Mouse (Mus musculus) midbrain, embryonic 12.5 days (tissue): ENCODE measurements around the gene Cdyl2. TPM values are rescaled to one million over a fixed set of nuclear protein-coding genes. Genes with fewer than 3 reads are reported as not detected.

ENCODE experiments used
- ATAC-seq: fragments of 200-750 bp; cut with Nextera tagmentation; 2 replicates; pipeline ENCODE4 v1.8.0; 2017; ENCODE audit warnings: low read depth, moderate TSS enrichment, moderate library complexity; ENCODE audit not compliant: low FRiP score
- H3K27ac ChIP-seq: fragments of 300-500 bp; sonication (generic); replicated peaks from 2 replicates; pipeline ENCODE4 v1.5.1; 2016; ENCODE audit warnings: mild to moderate bottlenecking
- H3K27me3 ChIP-seq: fragments of 300-500 bp; sonication (generic); 2 replicates; pipeline ENCODE4 v1.6.1; 2016; ENCODE audit warnings: mild to moderate bottlenecking
- H3K36me3 ChIP-seq: fragments of 300-500 bp; sonication (generic); 2 replicates; pipeline ENCODE4 v1.6.1; 2016
- H3K4me1 ChIP-seq: fragments of 300-500 bp; sonication (generic); 2 replicates; pipeline ENCODE4 v1.6.1; 2016
- H3K4me2 ChIP-seq: fragments of 300-500 bp; sonication (generic); replicated peaks from 2 replicates; pipeline ENCODE4 v1.6.1; 2016; ENCODE audit warnings: mild to moderate bottlenecking, moderate library complexity
- H3K4me3 ChIP-seq: fragments of 300-500 bp; sonication (generic); 2 replicates; pipeline ENCODE4 v1.5.1; 2016; ENCODE audit warnings: mild to moderate bottlenecking
- H3K9ac ChIP-seq: fragments of 300-500 bp; sonication (generic); replicated peaks from 2 replicates; pipeline ENCODE4 v1.6.1; 2016; ENCODE audit warnings: mild to moderate bottlenecking, moderate library complexity
- H3K9me3 ChIP-seq: fragments of 300-500 bp; sonication (generic); 2 replicates; pipeline ENCODE4 v1.6.1; 2016; ENCODE audit warnings: mild to moderate bottlenecking
- WGBS: fragments of 180-500 bp; shearing (Covaris S2); methylation state at CpG from one replicate; pipeline ENCODE4 v1.1.7; 2016; 5-methylcytosine and 5-hydroxymethylcytosine counted together
- polyA plus RNA-seq: library from polyadenylated mRNA; unstranded; fragments of >200 nt; fragmentation: Nextera tagmentation; extraction: Ambion mirVana; gene quantifications from 2 replicates; pipeline ENCODE4 v1.2.1, GENCODE M21; 2016

The Cdyl2 gene
- polyA plus RNA-seq, 1 experiment from 2014 or later, result 6.9 TPM

DNA sequence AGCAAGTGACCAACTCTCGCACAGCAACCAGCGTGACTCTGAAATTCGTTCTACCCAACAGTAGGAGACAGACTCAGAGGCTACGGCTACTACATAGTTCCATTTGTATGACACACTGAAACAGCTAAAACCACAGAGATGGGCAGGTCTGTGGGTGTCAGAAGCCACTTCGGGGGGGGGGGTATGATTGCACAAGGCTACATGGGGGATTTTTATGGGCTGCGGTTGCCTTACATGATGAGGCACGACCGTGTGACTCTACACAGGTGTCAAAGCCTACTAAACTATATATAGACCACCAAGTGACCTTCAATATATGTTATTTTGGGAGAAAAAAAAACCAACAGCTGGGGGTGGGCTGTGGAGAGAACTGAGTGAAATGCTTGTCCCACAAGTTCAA lies 96.8 kb downstream of the Cdyl2 start:
- H3K4me1 ChIP-seq, result no peaks in the 10 kb centered on the region
- no peak overlapping the region for H3K27ac ChIP-seq
- H3K36me3 ChIP-seq, result no peaks in the 10 kb centered on the region
- H3K9me3 ChIP-seq, result no peaks in the 10 kb centered on the region
- H3K9ac ChIP-seq, result no peak overlapping the region
- H3K27me3 ChIP-seq, result no peaks in the 10 kb centered on the region
- no peak overlapping the region for H3K4me2 ChIP-seq
- no peak for ATAC-seq
- H3K4me3 ChIP-seq, result no peak overlapping the region
- WGBS, result 88% methylated on average over 8 of the region's 8 CpGs

DNA sequence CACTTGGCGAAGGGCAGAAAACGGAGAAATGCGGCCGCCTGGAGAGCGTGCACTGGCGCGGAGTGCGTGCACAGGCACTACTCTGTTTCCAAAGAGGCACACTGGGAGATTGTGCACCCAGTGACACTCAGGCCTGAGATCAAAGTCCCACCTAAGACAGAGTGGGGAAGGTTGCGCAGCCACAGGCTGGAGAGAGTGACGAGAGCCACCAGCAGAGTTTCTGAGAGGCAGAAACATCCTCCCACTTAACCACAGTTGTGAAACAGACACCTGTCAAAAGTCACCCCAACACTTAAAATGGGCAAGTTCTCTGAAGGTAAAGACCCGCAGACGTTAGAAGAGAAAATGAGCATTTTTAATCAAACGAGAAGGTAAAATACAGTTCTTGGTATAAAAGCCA lies 97.5 kb downstream of the Cdyl2 start:
- Histone ChIP-seq H3K27ac (no peak overlapping the region), H3K9ac (no peak overlapping the region), H3K36me3 (no peaks in the 10 kb centered on the region), H3K4me3 (no peak overlapping the region), H3K9me3 (no peaks in the 10 kb centered on the region), H3K27me3 (no peaks in the 10 kb centered on the region), H3K4me2 (no peak overlapping the region), H3K4me1 (no peaks in the 10 kb centered on the region)
- 93% methylated on average over 13 of the region's 13 CpGs for WGBS
- no peak for ATAC-seq

DNA sequence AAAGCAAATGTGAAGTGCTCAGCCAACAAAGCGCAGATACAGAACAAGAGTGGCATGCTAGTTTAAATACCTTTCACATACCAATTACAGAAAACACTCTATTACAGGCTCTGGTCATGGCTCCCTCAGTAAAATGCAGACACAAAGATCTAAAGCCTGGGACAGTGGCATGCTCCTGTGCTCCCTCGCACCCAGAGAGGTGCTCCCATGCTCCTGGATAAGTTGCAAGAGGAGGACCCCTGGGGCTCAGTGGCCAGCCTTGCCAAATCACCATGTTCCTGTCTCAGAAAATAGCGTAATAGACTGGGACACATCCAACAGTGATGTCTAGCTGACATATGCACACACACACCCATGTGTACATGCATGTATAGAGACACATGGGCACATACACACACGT lies 98.4 kb downstream of the Cdyl2 start:
- WGBS, result 91% methylated on average over 4 of the region's 4 CpGs
- ATAC-seq, result no peak

DNA sequence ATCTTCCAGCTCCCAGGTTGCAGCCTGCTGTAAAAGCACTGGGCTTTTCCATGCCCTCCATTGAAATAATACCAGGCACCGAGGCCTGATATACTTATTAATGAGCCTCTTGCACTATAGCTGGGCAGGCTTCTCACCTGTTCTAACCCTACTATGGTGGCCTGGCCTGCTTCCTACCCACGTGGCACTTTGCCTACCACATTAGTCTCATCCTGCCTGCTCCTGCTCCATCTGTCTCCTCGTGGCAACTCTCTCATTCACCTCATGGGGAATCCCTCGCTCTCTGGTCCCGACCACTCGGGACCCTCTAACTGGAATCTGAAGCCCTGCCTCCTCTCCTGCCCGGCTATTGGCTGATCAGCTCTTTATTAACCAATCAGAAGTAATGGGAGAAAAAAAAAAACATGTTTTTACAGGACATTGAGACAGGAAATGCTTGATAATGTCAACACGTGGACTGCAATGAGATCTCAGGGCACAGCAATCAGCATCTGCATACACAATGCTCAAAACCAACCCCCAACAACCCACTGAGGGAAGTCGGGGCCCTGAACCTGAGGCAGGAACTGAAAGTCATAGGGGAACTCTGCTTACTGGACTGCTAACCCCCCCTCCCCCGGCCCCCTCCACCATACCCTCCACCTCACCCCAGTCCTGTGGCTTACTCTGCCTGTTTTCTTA lies 99.2 kb downstream of the Cdyl2 start:
- WGBS, result 78% methylated on average over 10 of the region's 10 CpGs
- Histone ChIP-seq H3K9me3 (no peaks in the 10 kb centered on the region), H3K36me3 (no peaks in the 10 kb centered on the region), H3K4me1 (no peaks in the 10 kb centered on the region), H3K9ac (no peak overlapping the region), H3K27ac (no peak overlapping the region), H3K4me3 (no peak overlapping the region), H3K27me3 (no peaks in the 10 kb centered on the region), H3K4me2 (no peak overlapping the region)
- no peak for ATAC-seq

More for the DNA sequence above, 98.4 kb downstream of the Cdyl2 start:
- no peaks in the 10 kb centered on the region for H3K9me3 ChIP-seq
- H3K4me2 ChIP-seq, result no peak overlapping the region
- H3K4me1 ChIP-seq, result no peaks in the 10 kb centered on the region
- no peak overlapping the region for H3K27ac ChIP-seq
- H3K9ac ChIP-seq, result no peak overlapping the region
- H3K4me3 ChIP-seq, result no peak overlapping the region
- no peaks in the 10 kb centered on the region for H3K27me3 ChIP-seq
- H3K36me3 ChIP-seq, result no peaks in the 10 kb centered on the region

DNA sequence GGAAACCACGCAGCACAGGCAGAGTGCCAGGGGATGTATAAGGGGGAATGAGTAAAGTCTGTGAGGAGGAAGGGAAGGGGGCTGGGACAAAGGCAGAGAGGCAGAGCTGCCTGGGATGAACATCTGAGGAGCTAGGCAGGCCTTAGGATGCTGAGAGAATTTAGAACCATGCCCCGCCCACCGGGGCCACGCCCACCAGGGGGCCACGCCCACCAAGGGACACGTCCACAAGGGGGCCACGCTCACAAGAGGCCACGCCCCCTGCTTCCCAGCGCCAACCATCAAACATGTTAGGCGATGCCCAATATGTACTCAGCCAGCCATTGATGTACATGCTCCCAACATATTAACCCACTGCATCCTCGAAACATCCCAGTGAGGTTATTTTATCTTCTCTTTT lies 102.7 kb downstream of the Cdyl2 start:
- Histone ChIP-seq H3K27ac (no peak overlapping the region), H3K9ac (no peak overlapping the region), H3K36me3 (no peaks in the 10 kb centered on the region), H3K9me3 (no peaks in the 10 kb centered on the region), H3K4me1 (no peaks in the 10 kb centered on the region), H3K4me2 (no peak overlapping the region), H3K4me3 (no peak overlapping the region), H3K27me3 (no peaks in the 10 kb centered on the region)
- WGBS, result 39% methylated on average over 11 of the region's 11 CpGs
- no peak for ATAC-seq

DNA sequence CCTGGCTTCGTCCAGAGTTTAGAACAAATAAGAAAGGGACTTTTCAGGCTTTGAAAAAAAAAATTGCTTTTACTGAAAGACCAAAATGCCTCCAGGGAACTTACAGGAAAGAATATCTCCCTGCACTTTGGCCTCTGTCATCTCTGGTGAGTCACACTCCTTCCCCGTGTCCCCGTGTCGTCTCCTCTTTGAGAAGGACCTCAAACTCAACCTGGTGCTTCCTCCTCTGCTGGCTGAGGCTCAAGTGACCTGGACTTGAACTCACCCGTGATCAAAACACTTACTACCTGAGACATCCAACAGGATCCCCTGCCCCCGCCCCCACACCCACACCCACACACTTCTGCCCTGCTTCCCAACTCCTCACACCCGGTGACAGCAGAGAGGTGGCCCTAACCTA lies 103.8 kb downstream of the Cdyl2 start:
- no peak overlapping the region for H3K4me2 ChIP-seq
- H3K4me1 ChIP-seq, result no peaks in the 10 kb centered on the region
- no peaks in the 10 kb centered on the region for H3K9me3 ChIP-seq
- H3K4me3 ChIP-seq, result no peak overlapping the region
- WGBS, result 88% methylated on average over 7 of the region's 7 CpGs
- H3K36me3 ChIP-seq, result no peaks in the 10 kb centered on the region
- H3K27ac ChIP-seq, result no peak overlapping the region
- no peaks in the 10 kb centered on the region for H3K27me3 ChIP-seq
- ATAC-seq, result no peak
- no peak overlapping the region for H3K9ac ChIP-seq

DNA sequence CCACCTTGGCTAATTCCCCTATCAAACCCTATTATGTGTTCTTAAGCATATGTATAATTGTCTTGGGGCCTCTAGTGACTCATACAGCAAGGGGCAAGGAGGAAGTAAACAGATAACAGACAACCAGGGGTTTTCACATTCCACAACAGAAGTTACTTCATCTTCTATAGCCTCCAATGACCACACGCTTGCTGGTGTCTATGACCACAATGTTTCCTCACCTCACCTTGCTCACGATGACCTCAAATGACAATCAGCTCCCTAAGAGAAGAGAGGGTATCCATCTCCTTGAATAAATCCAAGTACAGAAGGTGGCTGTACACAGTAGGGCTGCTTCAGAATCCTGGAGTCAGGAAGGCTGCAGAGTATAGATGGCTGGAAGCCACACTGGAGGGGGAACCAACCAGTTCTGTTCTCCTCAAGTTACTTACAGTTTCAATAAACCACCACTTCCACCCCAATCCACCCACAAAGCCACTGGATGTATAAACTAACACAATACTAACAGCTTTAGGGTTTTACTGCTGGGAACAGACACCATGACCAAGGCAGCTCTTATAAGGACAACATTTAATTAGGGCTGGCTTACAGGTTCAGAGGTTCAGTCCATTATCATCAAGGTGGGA lies 104.8 kb downstream of the Cdyl2 start:
- WGBS, result 89% methylated on average over 2 of the region's 2 CpGs
- Histone ChIP-seq H3K27me3 (no peaks in the 10 kb centered on the region), H3K9ac (no peak overlapping the region), H3K27ac (no peak overlapping the region), H3K4me3 (no peak overlapping the region), H3K4me2 (no peak overlapping the region), H3K36me3 (peaks cover 4% of the 10 kb centered on the region; the same call in 1 of the 2 replicates), H3K4me1 (no peaks in the 10 kb centered on the region), H3K9me3 (no peaks in the 10 kb centered on the region)
- no peak for ATAC-seq

DNA sequence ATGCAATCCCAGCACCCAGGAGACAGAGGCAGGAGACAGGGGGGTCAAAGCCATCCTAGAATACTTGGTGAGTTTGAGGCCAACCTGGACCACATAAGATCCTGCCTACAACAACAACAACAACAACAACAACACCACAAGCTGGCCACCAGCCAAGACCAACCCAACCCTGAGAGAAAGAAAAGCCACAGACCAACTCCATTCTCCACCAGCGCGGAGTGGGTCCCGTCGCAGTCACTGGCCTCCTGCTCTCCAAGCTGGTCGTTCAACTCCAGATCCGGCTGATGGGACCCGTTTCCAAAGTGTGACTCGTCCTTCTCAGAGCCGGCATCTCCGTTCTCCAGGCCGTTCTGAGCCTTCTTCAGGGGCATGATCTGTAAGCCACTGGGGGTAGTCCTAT lies 109.2 kb downstream of the Cdyl2 start:
- Histone ChIP-seq H3K27ac (no peak overlapping the region), H3K4me1 (peaks cover 10% of the 10 kb centered on the region; the same call in 1 of the 2 replicates), H3K9me3 (no peaks in the 10 kb centered on the region), H3K36me3 (peaks cover 4% of the 10 kb centered on the region; the same call in 1 of the 2 replicates), H3K9ac (no peak overlapping the region), H3K4me3 (no peak overlapping the region), H3K4me2 (no peak overlapping the region), H3K27me3 (no peaks in the 10 kb centered on the region)
- WGBS, result 97% methylated on average over 11 of the region's 11 CpGs
- no peak for ATAC-seq

DNA sequence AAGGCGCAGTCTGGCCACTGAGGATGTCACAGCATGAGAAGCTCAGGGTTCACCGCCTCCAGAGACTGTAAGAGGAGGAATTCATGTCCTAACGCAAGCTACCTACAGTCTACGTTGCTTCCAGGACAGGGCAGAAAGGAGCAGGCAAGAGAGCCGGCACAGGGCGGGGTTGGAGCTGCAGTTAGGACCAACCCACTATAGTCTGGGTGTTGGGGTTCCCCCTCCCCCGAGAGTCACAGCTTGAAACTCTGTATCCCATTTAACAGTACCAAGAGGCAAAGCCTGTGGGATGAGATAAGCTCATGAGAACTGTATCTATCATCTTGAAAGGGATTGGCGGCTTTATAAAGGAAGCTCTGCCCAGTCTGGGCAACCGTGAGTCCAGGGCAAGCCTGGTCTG lies 110.5 kb downstream of the Cdyl2 start:
- H3K27ac ChIP-seq, result no peak overlapping the region
- no peak overlapping the region for H3K4me2 ChIP-seq
- no peak overlapping the region for H3K4me3 ChIP-seq
- ATAC-seq, result no peak
- H3K9ac ChIP-seq, result no peak overlapping the region
- no peaks in the 10 kb centered on the region for H3K9me3 ChIP-seq
- 81% methylated on average over 9 of the region's 9 CpGs for WGBS
- H3K4me1 ChIP-seq, result peaks cover 10% of the 10 kb centered on the region; the same call in 1 of the 2 replicates
- H3K27me3 ChIP-seq, result no peaks in the 10 kb centered on the region
- H3K36me3 ChIP-seq, result peaks cover 4% of the 10 kb centered on the region; the same call in 1 of the 2 replicates

DNA sequence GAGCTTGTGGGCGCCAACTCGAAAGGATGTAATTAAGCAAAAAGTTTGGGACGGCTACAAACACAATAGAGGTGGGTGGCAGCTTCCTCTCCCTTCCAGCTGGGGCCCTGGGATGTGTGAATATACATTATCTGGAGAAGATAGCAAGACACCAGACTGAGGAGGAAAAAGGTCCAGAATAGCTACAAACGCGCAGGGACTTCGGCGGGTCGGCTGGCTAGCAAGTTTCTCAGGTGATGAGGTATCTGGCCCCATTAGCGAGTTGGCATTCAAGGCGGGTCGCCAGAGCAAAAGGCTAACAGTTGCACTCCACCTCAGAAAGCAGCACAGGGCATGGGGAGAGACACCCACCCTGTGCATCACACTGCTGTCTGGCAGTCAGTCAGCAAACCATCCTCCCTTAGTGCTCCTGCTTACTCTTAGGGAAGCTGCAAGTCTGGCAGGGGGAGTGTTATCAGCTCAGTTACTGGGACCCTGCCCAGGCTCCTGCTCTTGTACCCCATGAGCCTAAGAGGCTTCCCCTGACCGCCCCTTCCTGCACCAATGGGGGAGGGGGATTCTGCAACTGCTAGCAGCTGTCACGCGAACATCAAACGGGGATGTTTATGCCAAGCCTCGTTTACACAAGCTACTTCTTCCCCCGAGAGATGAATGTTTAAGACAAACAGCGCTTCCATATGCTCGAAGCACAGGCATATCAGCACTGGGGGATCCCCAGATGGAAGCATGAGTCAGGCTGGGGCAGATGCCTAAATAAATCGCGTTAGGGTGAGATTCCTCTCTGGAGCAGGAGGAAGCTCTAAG lies 111.4 kb downstream of the Cdyl2 start:
- Histone ChIP-seq H3K36me3 (peaks cover 4% of the 10 kb centered on the region; the same call in 1 of the 2 replicates), H3K4me1 (peaks cover 10% of the 10 kb centered on the region; the same call in 1 of the 2 replicates), H3K4me2 (no peak overlapping the region), H3K27me3 (no peaks in the 10 kb centered on the region), H3K27ac (no peak overlapping the region), H3K9me3 (no peaks in the 10 kb centered on the region), H3K4me3 (no peak overlapping the region), H3K9ac (no peak overlapping the region)
- no peak for ATAC-seq
- whole genome bisulfite sequencing, result 74% methylated on average over 21 of the region's 21 CpGs

DNA sequence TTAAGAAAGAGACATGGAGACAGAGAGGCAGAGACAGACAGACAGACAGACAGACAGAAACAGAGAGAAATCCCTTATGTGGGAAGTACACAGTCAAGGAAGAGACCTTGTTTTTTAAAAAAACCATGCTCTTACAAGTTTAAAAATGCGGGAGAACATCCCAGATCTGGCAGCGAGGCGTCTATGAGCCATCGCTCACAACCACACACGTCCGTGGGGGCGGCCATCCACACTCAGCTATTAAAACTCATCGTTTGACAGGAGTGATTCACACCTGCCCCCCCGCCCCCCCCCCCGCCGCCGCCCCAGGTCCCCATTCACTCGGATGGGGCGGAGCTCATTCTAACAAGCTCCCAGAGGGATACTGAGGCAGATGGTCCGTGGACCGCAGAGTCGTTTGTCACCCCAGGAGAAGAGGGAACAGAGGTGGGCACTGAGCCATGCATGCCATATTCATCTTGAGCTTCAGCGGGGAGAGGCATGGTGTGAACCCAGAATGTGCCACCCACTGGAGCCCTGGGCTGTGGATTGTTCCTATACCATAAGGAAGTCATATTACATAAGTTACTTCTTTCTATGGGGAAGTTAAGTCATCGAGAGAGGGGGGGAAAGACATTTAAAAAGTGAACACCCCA lies 113.0 kb downstream of the Cdyl2 start:
- no peaks in the 10 kb centered on the region for H3K9me3 ChIP-seq
- WGBS, result 86% methylated on average over 19 of the region's 19 CpGs
- no peak overlapping the region for H3K27ac ChIP-seq
- no peak overlapping the region for H3K4me2 ChIP-seq
- ATAC-seq, result no peak
- H3K4me1 ChIP-seq, result peaks cover 10% of the 10 kb centered on the region; the same call in 1 of the 2 replicates
- H3K27me3 ChIP-seq, result no peaks in the 10 kb centered on the region
- H3K4me3 ChIP-seq, result no peak overlapping the region
- H3K36me3 ChIP-seq, result peaks cover 4% of the 10 kb centered on the region; the same call in 1 of the 2 replicates
- H3K9ac ChIP-seq, result no peak overlapping the region

DNA sequence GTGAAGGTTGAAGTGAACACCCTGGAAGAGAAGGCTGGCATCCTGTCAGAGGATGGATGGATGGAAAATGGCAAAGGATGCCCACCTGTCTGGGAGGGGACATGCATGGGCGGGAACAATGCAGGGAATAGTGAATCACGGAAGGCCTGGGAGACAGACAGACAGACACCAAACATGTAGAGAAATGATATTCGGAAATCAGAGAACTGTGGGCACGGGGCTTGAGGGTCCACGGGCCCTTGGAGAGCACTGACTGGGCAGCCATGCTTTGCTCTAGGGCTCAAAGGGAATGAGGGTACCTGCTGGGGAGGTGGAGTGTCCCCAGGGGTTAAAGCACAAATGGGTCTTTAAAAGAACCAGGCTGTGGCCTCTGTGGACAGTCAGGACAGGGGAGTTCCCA lies 113.6 kb downstream of the Cdyl2 start:
- Histone ChIP-seq H3K27ac (no peak overlapping the region), H3K9ac (no peak overlapping the region), H3K36me3 (peaks cover 4% of the 10 kb centered on the region; the same call in 1 of the 2 replicates), H3K4me2 (no peak overlapping the region), H3K27me3 (no peaks in the 10 kb centered on the region), H3K9me3 (no peaks in the 10 kb centered on the region), H3K4me3 (no peak overlapping the region), H3K4me1 (peaks cover 10% of the 10 kb centered on the region; the same call in 1 of the 2 replicates)
- WGBS, result 86% methylated on average over 5 of the region's 5 CpGs
- no peak for ATAC-seq
